Mouse (Mus musculus) adipocyte (in vitro differentiated cells): Measurements from ENCODE around the gene Helz.

ENCODE experiments used
- DNase-seq: peaks from one replicate; pipeline ENCODE4 v3.0.0-alpha.2; 2016; ENCODE audit warnings: low spot score

Gene Helz

GRCm38 (mm10) chr11:107674601-107675000 is 126.9 kb downstream of the Helz start:
- DNase-seq: peak; percentile 6

- peak; percentile 62 for DNase-seq
Measured at GRCm38 (mm10) chr11:107675246-107675645, 127.5 kb downstream of the Helz start.

- no peak for DNase-seq
Measured at GRCm38 (mm10) chr11:107676207-107676940, 128.6 kb downstream of the Helz start.

GRCm38 (mm10) chr11:107682694-107683355 is 135.1 kb downstream of the Helz start:
- no peak for DNase-seq

- DNase-seq: no peak
Measured at GRCm38 (mm10) chr11:107683544-107684465, 136.1 kb downstream of the Helz start.

- DNase-seq: no peak
Measured at GRCm38 (mm10) chr11:107686290-107686689, 138.6 kb downstream of the Helz start.

- DNase-seq: no peak
Measured at GRCm38 (mm10) chr11:107688480-107688879, 140.8 kb downstream of the Helz start.

- no peak for DNase-seq
Measured at GRCm38 (mm10) chr11:107691569-107691968, 143.8 kb downstream of the Helz start.

GRCm38 (mm10) chr11:107693338-107693737 is 145.6 kb downstream of the Helz start:
- DNase-seq: no peak

GRCm38 (mm10) chr11:107699967-107700366 is 152.2 kb downstream of the Helz start:
- DNase-seq: no peak

- peak; percentile 28 for DNase-seq
Measured at GRCm38 (mm10) chr11:107703272-107704134, 155.8 kb downstream of the Helz start.

- DNase-seq: no peak
Measured at GRCm38 (mm10) chr11:107705060-107705459, 157.3 kb downstream of the Helz start.

- no peak for DNase-seq
Measured at GRCm38 (mm10) chr11:107705476-107706074, 157.8 kb downstream of the Helz start.

- DNase-seq: no peak
Measured at GRCm38 (mm10) chr11:107707897-107708610, 160.3 kb downstream of the Helz start.

- no peak for DNase-seq
Measured at GRCm38 (mm10) chr11:107710379-107710778, 162.6 kb downstream of the Helz start.

GRCm38 (mm10) chr11:107714368-107714767 is 166.6 kb downstream of the Helz start:
- DNase-seq: no peak

- no peak for DNase-seq
Measured at GRCm38 (mm10) chr11:107716332-107716938, 168.7 kb downstream of the Helz start, which contains the start of gene Cacng1. Cacng1 (minus strand) TSS chr11:107716522.

- DNase-seq: no peak
Measured at GRCm38 (mm10) chr11:107720264-107721021, 172.7 kb downstream of the Helz start.

- DNase-seq: no peak
Measured at GRCm38 (mm10) chr11:107721057-107721456, 173.3 kb downstream of the Helz start.
